Mouse (Mus musculus): ENCODE results near the gene Prune1.
A peak's percentile ranks its signal among the peaks of the same experiment; 100 is the strongest.

DNA sequence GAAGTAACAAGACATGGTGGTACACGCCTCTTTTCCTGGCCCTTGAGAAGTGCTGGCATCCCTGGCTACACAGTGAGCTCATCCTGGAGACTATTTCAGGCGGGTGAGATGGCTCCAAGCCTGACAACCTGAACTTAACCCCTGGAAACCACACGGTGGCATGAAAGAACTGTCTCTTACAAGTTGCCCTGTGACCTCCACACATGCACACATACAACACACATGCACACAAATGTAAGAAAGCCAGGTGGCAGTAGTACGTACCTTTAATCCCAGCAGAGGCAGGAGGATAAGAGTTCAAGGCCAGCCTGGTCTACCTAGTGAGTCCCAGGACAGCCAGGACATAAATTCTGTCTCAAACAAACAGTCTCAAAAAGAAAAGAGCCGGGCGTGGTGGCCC lies 42.9 kb downstream of the Prune1 start:
- peak; percentile 27 for TF ChIP-seq CTCF (IDR thresholded peaks at IDR 0.05; ENCODE audit: low read depth)
- TF ChIP-seq EP300 (optimal IDR thresholded peaks at IDR 0.05): no peak
